Mouse (Mus musculus) gastrocnemius, postnatal 10 days (tissue): ENCODE data around the gene A630076J17Rik. TPM values are rescaled to one million over a fixed set of nuclear protein-coding genes. Genes with fewer than 3 reads are reported as not detected.

ENCODE experiments used
- DNase-seq: peaks from one replicate; pipeline ENCODE4 v3.0.0; 2021; ENCODE audit warnings: mixed read lengths
- total RNA-seq, 2 experiments: library from RNA; stranded (reverse); gene quantifications; 2 replicates each; pipeline ENCODE4 v1.2.3; 2021

Gene A630076J17Rik
- total RNA-seq, 2 experiments from 2014 or later, result not detected

GRCm38 (mm10) chr3:107229822-107230221 is 592 bp upstream of the A630076J17Rik start:
- no peak for DNase-seq

GRCm38 (mm10) chr3:107231202-107231601 is 788 bp downstream of the A630076J17Rik start:
- DNase-seq, result no peak

- peak; percentile 83 for DNase-seq
These were observed 3.0 kb downstream of the A630076J17Rik start for GRCm38 (mm10) chr3:107233351-107233813.

GRCm38 (mm10) chr3:107233945-107234344 is 3.5 kb downstream of the A630076J17Rik start:
- no peak for DNase-seq

GRCm38 (mm10) chr3:107238051-107238450 is 7.6 kb downstream of the A630076J17Rik start:
- DNase-seq, result no peak

GRCm38 (mm10) chr3:107238471-107238980 is 8.1 kb downstream of the A630076J17Rik start:
- no peak for DNase-seq

- no peak for DNase-seq
These were observed 9.2 kb downstream of the A630076J17Rik start, which contains the start of gene Prok1 for GRCm38 (mm10) chr3:107239607-107240006. Gene Prok1, minus strand, starts transcription at chr3:107239707.

- no peak for DNase-seq
These were observed 11.1 kb downstream of the A630076J17Rik start for GRCm38 (mm10) chr3:107241389-107242094.

- no peak for DNase-seq
These were observed 16.5 kb downstream of the A630076J17Rik start for GRCm38 (mm10) chr3:107246876-107247275.

- no peak for DNase-seq
These were observed 18.6 kb downstream of the A630076J17Rik start for GRCm38 (mm10) chr3:107249042-107249441.

GRCm38 (mm10) chr3:107250320-107250719 is 19.9 kb downstream of the A630076J17Rik start:
- no peak for DNase-seq

GRCm38 (mm10) chr3:107252035-107252434 is 21.6 kb downstream of the A630076J17Rik start:
- no peak for DNase-seq

GRCm38 (mm10) chr3:107253925-107254324 is 23.5 kb downstream of the A630076J17Rik start:
- no peak for DNase-seq

GRCm38 (mm10) chr3:107255992-107256391 is 25.6 kb downstream of the A630076J17Rik start:
- DNase-seq, result no peak

- no peak for DNase-seq
These were observed 26.3 kb downstream of the A630076J17Rik start for GRCm38 (mm10) chr3:107256724-107257123.

- DNase-seq, result no peak
These were observed 27.5 kb downstream of the A630076J17Rik start for GRCm38 (mm10) chr3:107257924-107258323.

GRCm38 (mm10) chr3:107260956-107261850 is 30.8 kb downstream of the A630076J17Rik start:
- peak; percentile 18 for DNase-seq

- no peak for DNase-seq
These were observed 31.4 kb downstream of the A630076J17Rik start for GRCm38 (mm10) chr3:107261851-107262165.

GRCm38 (mm10) chr3:107266814-107267345 is 36.5 kb downstream of the A630076J17Rik start:
- DNase-seq, result no peak

- DNase-seq, result no peak
These were observed 42.0 kb downstream of the A630076J17Rik start for GRCm38 (mm10) chr3:107272433-107272832.

GRCm38 (mm10) chr3:107273820-107274219 is 43.4 kb downstream of the A630076J17Rik start:
- DNase-seq, result peak; percentile 51

- no peak for DNase-seq
These were observed 44.9 kb downstream of the A630076J17Rik start for GRCm38 (mm10) chr3:107275351-107275750.

- no peak for DNase-seq
These were observed 45.6 kb downstream of the A630076J17Rik start for GRCm38 (mm10) chr3:107275996-107276395.
